Mouse (Mus musculus) myocyte (in vitro differentiated cells): Measurements from ENCODE around the gene Perp.

Experiments
- POLR2A ChIP-seq: IDR thresholded peaks from one replicate; pipeline ENCODE4 v1.6.1; 2011; ENCODE audit warnings: low read depth, mild to moderate bottlenecking, control low read depth, moderate library complexity; ENCODE audit not compliant: insufficient read length
- POLR2AphosphoS2 ChIP-seq: IDR thresholded peaks from one replicate; pipeline ENCODE4 v1.6.1; 2011; ENCODE audit warnings: low read depth, control low read depth; ENCODE audit not compliant: insufficient read length
- TCF12 ChIP-seq: IDR thresholded peaks from one replicate; pipeline ENCODE4 v1.6.1; 2011; ENCODE audit warnings: mild to moderate bottlenecking, control low read depth; ENCODE audit not compliant: poor library complexity, insufficient read depth, severe bottlenecking
- USF1 ChIP-seq: IDR thresholded peaks from one replicate; pipeline ENCODE4 v1.6.1; 2011; ENCODE audit warnings: low read depth, mild to moderate bottlenecking, control low read depth, moderate library complexity

DNA sequence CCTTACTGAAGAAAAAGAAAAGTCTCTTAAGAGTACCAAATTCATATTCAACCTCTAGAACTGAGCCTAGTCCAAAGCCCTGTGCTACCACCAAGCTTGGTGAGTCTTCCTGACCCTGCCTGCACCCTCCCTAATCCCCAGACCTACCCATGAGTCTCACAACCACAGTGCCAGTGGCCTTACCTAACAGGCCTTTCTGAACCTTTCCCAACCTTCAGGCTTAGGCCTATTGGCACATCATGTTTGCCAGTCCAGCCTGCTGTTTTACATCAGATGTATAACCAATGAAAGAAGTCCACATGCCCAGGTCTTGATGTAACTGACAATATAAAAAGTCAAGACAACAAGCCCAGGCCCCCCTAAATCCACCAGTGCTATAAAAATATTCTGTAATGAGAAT, 19.7 kb upstream of the Perp start:
- TF ChIP-seq TCF12 = no peak
- TF ChIP-seq POLR2AphosphoS2 = no peak
- no peak for TF ChIP-seq USF1
- TF ChIP-seq POLR2A = no peak
